Mouse (Mus musculus): ENCODE results near the gene Igbp1. TPM values are rescaled to one million over a fixed set of nuclear protein-coding genes. Genes with fewer than 3 reads are reported as not detected.

Igbp1 gene
- polyA plus RNA-seq, 1 experiment from 2014 or later: 104 TPM

DNA sequence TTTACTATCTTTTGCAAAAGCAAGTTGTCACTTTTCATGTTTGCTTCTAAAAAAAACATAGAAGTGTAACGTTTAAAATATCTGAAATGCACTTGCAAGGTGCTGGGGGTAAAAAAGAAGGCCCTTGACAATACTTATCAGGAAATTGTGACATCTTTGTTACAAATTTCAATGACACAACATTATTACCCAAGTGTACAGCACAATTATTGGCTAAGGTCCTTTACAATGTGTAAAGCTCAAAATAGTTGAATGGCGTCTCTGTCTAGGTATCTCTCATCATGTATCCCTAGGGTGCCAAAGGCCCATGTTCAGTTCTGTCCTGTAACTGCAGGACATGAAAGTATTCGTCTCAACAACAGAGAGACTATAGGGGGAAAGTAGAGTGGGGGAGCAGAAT lies 61.9 kb downstream of the Igbp1 start:
- H3K27ac ChIP-seq: no peak overlapping the region
- H3K79me2 ChIP-seq (ENCODE audit: inconsistent target): no peaks in the 10 kb centered on the region
- 81% methylated on average over 2 of the region's 3 CpGs for WGBS (ENCODE audit: missing documents)
- no peak overlapping the region for H3K4me3 ChIP-seq (ENCODE audit: inconsistent target)
- no peaks in the 10 kb centered on the region for H3K36me3 ChIP-seq (ENCODE audit: inconsistent target)

DNA sequence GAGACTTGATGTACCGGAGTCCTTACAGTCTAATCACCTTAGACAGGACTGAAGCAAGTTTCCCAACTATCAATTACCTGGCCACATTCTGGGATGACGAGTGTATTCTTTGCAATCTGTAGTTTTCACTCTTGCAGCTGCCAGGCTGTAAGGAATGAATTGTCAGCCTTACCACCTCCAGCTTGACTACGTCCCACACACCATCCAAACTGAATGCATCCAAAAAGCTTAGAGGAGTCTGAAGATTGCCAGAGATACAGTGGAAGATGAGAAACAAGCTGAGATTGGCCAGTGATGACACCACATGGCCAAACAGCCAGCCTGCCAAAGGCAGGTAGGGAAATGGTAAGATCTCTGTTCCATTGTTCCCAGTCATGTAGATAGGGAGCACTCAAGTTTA lies 71.6 kb downstream of the Igbp1 start:
- H3K36me3 ChIP-seq (ENCODE audit: inconsistent target): no peaks in the 10 kb centered on the region
- no peak overlapping the region for H3K4me3 ChIP-seq (ENCODE audit: inconsistent target)
- H3K27ac ChIP-seq: no peak overlapping the region
- H3K79me2 ChIP-seq (ENCODE audit: inconsistent target): no peaks in the 10 kb centered on the region
- WGBS (ENCODE audit: missing documents): 95% methylated on average over 3 of the region's 3 CpGs

Other genes with a start within 250 kb of the Igbp1 start
- gene Otud6a, start 65.3 kb upstream of the Igbp1 start, polyA plus RNA-seq (2018): not detected in 3 replicates
- not detected in 3 replicates for gene Awat2, start 51.6 kb upstream of the Igbp1 start, polyA plus RNA-seq (2018)
- not detected in 3 replicates for gene Dgat2l6, start 30.5 kb downstream of the Igbp1 start, polyA plus RNA-seq (2018)
- gene Awat1, start 78.0 kb downstream of the Igbp1 start, polyA plus RNA-seq (2018): 0.37 to 1.1 TPM in 2 of 3 replicates, not detected in the other
- gene P2ry4, start 100.6 kb downstream of the Igbp1 start, polyA plus RNA-seq (2018): not detected in 3 replicates
- not detected in 3 replicates for gene Arr3, start 111.2 kb downstream of the Igbp1 start, polyA plus RNA-seq (2018)
- 0.28 to 3.9 TPM (median 3.0 TPM) in 3 replicates for gene Kif4, start 131.4 kb downstream of the Igbp1 start, polyA plus RNA-seq (2018)
- gene Pdzd11, start 132.3 kb downstream of the Igbp1 start, polyA plus RNA-seq (2018): 35.3 to 57.7 TPM (median 53.5 TPM) in 3 replicates
- gene Gdpd2, start 235.6 kb downstream of the Igbp1 start, polyA plus RNA-seq (2018): not detected in 3 replicates

Data from macrophage (primary cell).